Mouse (Mus musculus) cerebellum, adult 9-10 months (tissue): ENCODE measurements at regions not wholly inside any gene's neighbourhood (a gene's known extent, or its start where the extent isn't known, plus 50 kb on each side); places are given as distances from the start of the nearest gene placed in this dataset.

Experiments
- DNase-seq: peaks from one replicate; pipeline ENCODE4 v3.0.0; 2022

- no peak for DNase-seq
Observed at GRCm38 (mm10) chr11:23171760-23172159, 84.1 kb upstream of the Xpo1 start.

GRCm38 (mm10) chr11:23181647-23182046, 74.2 kb upstream of the Xpo1 start:
- DNase-seq, result no peak

GRCm38 (mm10) chr11:23185211-23185610, 70.6 kb upstream of the Xpo1 start:
- no peak for DNase-seq

GRCm38 (mm10) chr11:23201701-23202449, 54.0 kb upstream of the Xpo1 start:
- DNase-seq, result no peak

GRCm38 (mm10) chr11:23203566-23203965, 52.3 kb upstream of the Xpo1 start:
- DNase-seq, result no peak

- DNase-seq, result no peak
Observed at GRCm38 (mm10) chr11:23204041-23204440, 51.8 kb upstream of the Xpo1 start.
